Mouse (Mus musculus) stomach, embryonic 16.5 days (tissue): Measurements from ENCODE around the gene Mvp. TPM values are rescaled to one million over a fixed set of nuclear protein-coding genes. Genes with fewer than 3 reads are reported as not detected.

Experiments
- ATAC-seq: fragments of 200-750 bp; cut with Nextera tagmentation; 2 replicates; pipeline ENCODE4 v1.8.0; 2017; ENCODE audit warnings: moderate number of reproducible peaks, moderate TSS enrichment; ENCODE audit not compliant: insufficient read depth, low FRiP score
- H3K27ac ChIP-seq: fragments of 300-500 bp; sonication (generic); 2 replicates; pipeline ENCODE4 v1.5.1; 2014; ENCODE audit warnings: low read length
- H3K27me3 ChIP-seq: fragments of 300-500 bp; sonication (generic); 2 replicates; pipeline ENCODE4 v1.6.1; 2014; ENCODE audit warnings: low read length, control low read depth, mixed read lengths; ENCODE audit not compliant: control insufficient read depth, insufficient read depth
- H3K36me3 ChIP-seq: fragments of 300-500 bp; sonication (generic); 2 replicates; pipeline ENCODE4 v1.6.1; 2014; ENCODE audit warnings: low read length; ENCODE audit not compliant: control insufficient read depth, insufficient read depth
- H3K4me1 ChIP-seq: fragments of 300-500 bp; sonication (generic); 2 replicates; pipeline ENCODE4 v1.6.1; 2014; ENCODE audit warnings: low read length, control low read depth, mixed read lengths; ENCODE audit not compliant: control insufficient read depth, insufficient read depth
- H3K4me2 ChIP-seq: fragments of 300-500 bp; sonication (generic); 2 replicates; pipeline ENCODE4 v1.6.1; 2014; ENCODE audit warnings: low read depth, low read length, mixed read lengths
- H3K4me3 ChIP-seq: fragments of 300-500 bp; sonication (generic); replicated peaks from 2 replicates; pipeline ENCODE4 v1.5.1; 2014; ENCODE audit warnings: mild to moderate bottlenecking, low read length
- H3K9ac ChIP-seq: fragments of 300-500 bp; sonication (generic); 2 replicates; pipeline ENCODE4 v1.6.1; 2014; ENCODE audit warnings: low read length
- H3K9me3 ChIP-seq: fragments of 300-500 bp; sonication (generic); replicated peaks from 2 replicates; pipeline ENCODE4 v1.6.1; 2016; ENCODE audit warnings: low read length, control low read depth; ENCODE audit not compliant: control insufficient read depth
- WGBS: fragments of 180-500 bp; shearing (Covaris S2); extraction: QIAGEN DNeasy Blood & Tissue Kit; methylation state at CpG from one replicate; pipeline ENCODE4 v1.1.7; 2014; 5-methylcytosine and 5-hydroxymethylcytosine counted together
- polyA plus RNA-seq: library from polyadenylated mRNA; unstranded; fragments of >200 nt; fragmentation: Nextera tagmentation; extraction: Ambion mirVana; gene quantifications from 2 replicates; pipeline ENCODE4 v1.2.1, GENCODE M21; 2015

The Mvp gene
- polyA plus RNA-seq, 1 experiment from 2014 or later: 28.0 TPM

GRCm38 (mm10) chr7:126975493-126975892 is 38.9 kb downstream of the Mvp start:
- H3K9ac ChIP-seq: peak overlapping the region; percentile 98
- 11% methylated on average over 8 of the region's 8 CpGs for WGBS
- peak overlapping the region; percentile 74 for H3K4me2 ChIP-seq
- no peaks in the 10 kb centered on the region for H3K9me3 ChIP-seq
- H3K4me3 ChIP-seq: peak overlapping the region; percentile 98
- H3K27ac ChIP-seq: peak overlapping the region; percentile 97
- H3K36me3 ChIP-seq: peaks cover 8% of the 10 kb centered on the region; the same call in 1 of the 2 replicates
- ATAC-seq: no peak
- no peaks in the 10 kb centered on the region for H3K4me1 ChIP-seq
- H3K27me3 ChIP-seq: no peaks in the 10 kb centered on the region

- no peaks in the 10 kb centered on the region for H3K4me1 ChIP-seq
- no peaks in the 10 kb centered on the region for H3K27me3 ChIP-seq
- H3K4me2 ChIP-seq: no peak overlapping the region
- no peak for ATAC-seq
- 63% methylated on average over 6 of the region's 6 CpGs for WGBS
- H3K27ac ChIP-seq: no peak overlapping the region
- H3K9me3 ChIP-seq: no peaks in the 10 kb centered on the region
- no peak overlapping the region for H3K9ac ChIP-seq
- H3K36me3 ChIP-seq: no peaks in the 10 kb centered on the region
- no peak overlapping the region for H3K4me3 ChIP-seq
Measured at GRCm38 (mm10) chr7:126967361-126967760, 47.1 kb downstream of the Mvp start.

- WGBS: 43% methylated on average over 3 of the region's 3 CpGs
- H3K27me3 ChIP-seq: no peaks in the 10 kb centered on the region
- no peak for ATAC-seq
Measured at GRCm38 (mm10) chr7:126965568-126965967, 48.9 kb downstream of the Mvp start.

GRCm38 (mm10) chr7:126963548-126964286 is 50.7 kb downstream of the Mvp start:
- Histone ChIP-seq H3K9ac (no peak overlapping the region), H3K9me3 (no peaks in the 10 kb centered on the region), H3K27me3 (no peaks in the 10 kb centered on the region), H3K36me3 (no peaks in the 10 kb centered on the region), H3K27ac (no peak overlapping the region), H3K4me3 (no peak overlapping the region), H3K4me1 (no peaks in the 10 kb centered on the region), H3K4me2 (no peak overlapping the region)
- 28% methylated on average over 19 of the region's 19 CpGs for WGBS
- ATAC-seq: no peak

More at GRCm38 (mm10) chr7:126965568-126965967, 48.9 kb downstream of the Mvp start:
- H3K36me3 ChIP-seq: no peaks in the 10 kb centered on the region
- no peaks in the 10 kb centered on the region for H3K9me3 ChIP-seq
- H3K4me2 ChIP-seq: no peak overlapping the region
- H3K9ac ChIP-seq: no peak overlapping the region
- no peaks in the 10 kb centered on the region for H3K4me1 ChIP-seq
- H3K27ac ChIP-seq: no peak overlapping the region
- H3K4me3 ChIP-seq: no peak overlapping the region

- Histone ChIP-seq H3K27ac (no peak overlapping the region), H3K4me2 (no peak overlapping the region), H3K9me3 (no peaks in the 10 kb centered on the region), H3K27me3 (no peaks in the 10 kb centered on the region), H3K36me3 (no peaks in the 10 kb centered on the region), H3K9ac (no peak overlapping the region), H3K4me3 (no peak overlapping the region), H3K4me1 (no peaks in the 10 kb centered on the region)
- no peak for ATAC-seq
- 82% methylated on average over 4 of the region's 4 CpGs for WGBS
Measured at GRCm38 (mm10) chr7:126961965-126962364, 52.5 kb downstream of the Mvp start.

- Histone ChIP-seq H3K4me1 (no peaks in the 10 kb centered on the region), H3K4me2 (no peak overlapping the region), H3K36me3 (no peaks in the 10 kb centered on the region), H3K4me3 (no peak overlapping the region), H3K27ac (no peak overlapping the region), H3K27me3 (no peaks in the 10 kb centered on the region), H3K9ac (no peak overlapping the region), H3K9me3 (no peaks in the 10 kb centered on the region)
- 85% methylated on average over 5 of the region's 5 CpGs for WGBS
- ATAC-seq: no peak
Measured at GRCm38 (mm10) chr7:126961095-126961494, 53.3 kb downstream of the Mvp start.

- WGBS: 61% methylated on average over 9 of the region's 9 CpGs
- ATAC-seq: no peak
- Histone ChIP-seq H3K4me3 (no peak overlapping the region), H3K9ac (no peak overlapping the region), H3K9me3 (no peaks in the 10 kb centered on the region), H3K4me1 (no peaks in the 10 kb centered on the region), H3K36me3 (no peaks in the 10 kb centered on the region), H3K4me2 (no peak overlapping the region), H3K27me3 (no peaks in the 10 kb centered on the region), H3K27ac (no peak overlapping the region)
Measured at GRCm38 (mm10) chr7:126959780-126960179, 54.6 kb downstream of the Mvp start.

GRCm38 (mm10) chr7:126955125-126955524 is 59.3 kb downstream of the Mvp start:
- no peak for ATAC-seq
- no peak overlapping the region for H3K27ac ChIP-seq
- no peak overlapping the region for H3K4me3 ChIP-seq
- H3K27me3 ChIP-seq: peaks cover 16% of the 10 kb centered on the region
- peaks cover 5% of the 10 kb centered on the region; the same call in 1 of the 2 replicates for H3K4me1 ChIP-seq
- 59% methylated on average over 3 of the region's 3 CpGs for WGBS
- H3K9me3 ChIP-seq: no peaks in the 10 kb centered on the region
- no peak overlapping the region for H3K9ac ChIP-seq
- H3K4me2 ChIP-seq: no peak overlapping the region
- no peaks in the 10 kb centered on the region for H3K36me3 ChIP-seq

GRCm38 (mm10) chr7:126952646-126953045 is 61.8 kb downstream of the Mvp start:
- ATAC-seq: no peak
- H3K27ac ChIP-seq: no peak overlapping the region
- under 1% methylated on average over 8 of the region's 8 CpGs for WGBS
- H3K36me3 ChIP-seq: no peaks in the 10 kb centered on the region
- peaks cover 19% of the 10 kb centered on the region for H3K27me3 ChIP-seq
- no peaks in the 10 kb centered on the region for H3K9me3 ChIP-seq
- peaks cover 7% of the 10 kb centered on the region; the same call in 1 of the 2 replicates for H3K4me1 ChIP-seq
- H3K9ac ChIP-seq: no peak overlapping the region
- H3K4me2 ChIP-seq: no peak overlapping the region
- no peak overlapping the region for H3K4me3 ChIP-seq
